1 mouse cellular context compared by ENCODE assay signal in the genomic region with DNA sequence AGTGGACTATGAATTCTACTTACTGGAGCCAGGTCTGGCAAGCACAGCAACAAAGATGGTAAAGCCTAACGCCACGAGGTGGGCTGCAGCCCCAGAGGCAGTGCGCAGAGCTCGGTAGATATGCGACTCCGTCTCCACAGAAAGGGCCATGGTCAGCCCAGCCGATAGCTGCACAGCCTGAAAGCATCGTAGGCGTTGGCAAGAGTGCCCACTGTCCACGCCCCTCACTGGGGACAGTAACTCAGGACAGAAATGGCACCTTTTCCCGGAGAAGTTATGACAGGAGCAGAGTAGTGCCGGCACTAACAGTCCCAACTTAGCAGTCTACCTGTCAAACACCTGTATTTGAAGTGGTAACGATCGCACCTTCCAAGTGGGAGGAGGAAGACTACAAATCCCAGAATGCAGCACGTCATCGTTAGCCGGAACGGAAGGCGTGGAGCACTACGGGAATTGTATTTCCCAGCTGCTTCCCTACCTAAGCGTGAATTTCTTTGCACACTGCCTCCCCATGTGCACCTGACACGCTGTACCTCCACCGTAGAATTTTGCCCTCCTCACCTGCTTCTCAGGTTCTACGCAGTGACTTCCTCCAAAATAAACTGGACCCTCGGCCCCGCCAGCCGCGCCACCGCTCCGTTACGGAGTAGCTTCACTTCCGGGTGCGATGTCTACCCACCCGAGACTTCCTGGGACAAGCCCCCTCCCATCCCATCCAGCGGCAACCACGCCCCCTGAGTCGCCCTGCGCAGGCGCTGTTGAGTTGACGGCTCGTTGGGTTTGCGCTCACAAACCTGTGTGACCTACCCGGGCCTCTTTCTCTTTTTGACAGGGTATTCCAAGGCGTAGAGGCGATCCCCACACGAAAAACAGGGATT.
A peak's percentile ranks its signal among the peaks of the same experiment; 100 is the strongest.
TF ChIP-seq lines count a peak whose summit lies in the region.

Gene Cyb561d2, minus strand, starts transcription at position 720 of the 878 bp plus-strand sequence.
Gene Nprl2, plus strand, starts transcription at position 753 of the 878 bp plus-strand sequence.

TF ChIP-seq in MEL, 35 proteins besides CTCF, POLR2A, EP300 and RAD21 (continued from another document):
- TF ChIP-seq TAL1 (IDR thresholded peaks at IDR 0.05; ENCODE audit: low read length) (no peak), GATA1 (IDR thresholded peaks at IDR 0.05; ENCODE audit: low read depth, low read length) (no peak), CHD1 (IDR thresholded peaks at IDR 0.05; ENCODE audit: low read depth, low read length) (no peak), NRF1 (IDR thresholded peaks at IDR 0.05; ENCODE audit: insufficient read depth, low read depth, low read length, poor library complexity, severe bottlenecking) (peak; percentile 89), ZMIZ1 (IDR thresholded peaks at IDR 0.05; ENCODE audit: low read depth, low read length) (no peak), RCOR1 (IDR thresholded peaks at IDR 0.05; ENCODE audit: low read depth, low read length) (no peak), MYB (IDR thresholded peaks at IDR 0.05; ENCODE audit: low read depth, low read length) (peak; percentile 57; the same call in 1 of the 2 replicates), MAX (IDR thresholded peaks at IDR 0.05; ENCODE audit: low read length) (peak; percentile 10; the same call in 1 of the 2 replicates), JUND (IDR thresholded peaks at IDR 0.05; ENCODE audit: low read depth, low read length) (no peak), TBP (IDR thresholded peaks at IDR 0.05; ENCODE audit: low read depth, low read length) (peak; percentile 74), HCFC1 (IDR thresholded peaks at IDR 0.05; ENCODE audit: low read depth, low read length) (peak; percentile 99), KAT2A (conservative IDR thresholded peaks at IDR 0.05; ENCODE audit: low read depth, low read length) (peak; percentile 99), TCF12 (IDR thresholded peaks at IDR 0.05; ENCODE audit: low read depth, low read length) (no peak; the same call in 1 of the 2 replicates), MAZ (IDR thresholded peaks at IDR 0.05; ENCODE audit: low read depth, low read length) (no peak; the same call in 1 of the 2 replicates), ZC3H11A (IDR thresholded peaks at IDR 0.05; ENCODE audit: low read depth, low read length) (no peak), BHLHE40 (IDR thresholded peaks at IDR 0.05; ENCODE audit: borderline replicate concordance, low read depth, low read length) (no peak), NELFE (IDR thresholded peaks at IDR 0.05; ENCODE audit: low read depth, low read length) (peak; percentile 82), GABPA (IDR thresholded peaks at IDR 0.05; ENCODE audit: low read depth, low read length) (no peak)
TF ChIP-seq in MEL: peak in this region for 13.
